Mouse (Mus musculus) limb, embryonic 13.5 days (tissue): ENCODE results near the gene Fsd1. TPM values are rescaled to one million over a fixed set of nuclear protein-coding genes. Genes with fewer than 3 reads are reported as not detected.
A peak's percentile ranks its signal among the peaks of the same experiment; 100 is the strongest.

Source experiments
- ATAC-seq: fragments of 200-750 bp; cut with Nextera tagmentation; 2 replicates; pipeline ENCODE4 v1.8.0; 2017; ENCODE audit warnings: low read depth, moderate number of reproducible peaks, moderate TSS enrichment; ENCODE audit not compliant: low FRiP score
- H3K27ac ChIP-seq: fragments of 300-500 bp; sonication (generic); 2 replicates; pipeline ENCODE4 v1.5.1; 2015; ENCODE audit warnings: inconsistent platforms, mild to moderate bottlenecking, moderate library complexity
- H3K27me3 ChIP-seq: fragments of 300-500 bp; sonication (generic); 2 replicates; pipeline ENCODE4 v1.6.1; 2015; ENCODE audit warnings: mild to moderate bottlenecking, inconsistent platforms
- H3K36me3 ChIP-seq: fragments of 300-500 bp; sonication (generic); 2 replicates; pipeline ENCODE4 v1.6.1; 2015; ENCODE audit warnings: inconsistent platforms, mild to moderate bottlenecking, moderate library complexity
- H3K4me1 ChIP-seq: fragments of 300-500 bp; sonication (generic); 2 replicates; pipeline ENCODE4 v1.6.1; 2015; ENCODE audit warnings: inconsistent platforms
- H3K4me2 ChIP-seq: fragments of 300-500 bp; sonication (generic); replicated peaks from 2 replicates; pipeline ENCODE4 v1.6.1; 2015; ENCODE audit warnings: inconsistent platforms, mild to moderate bottlenecking, moderate library complexity
- H3K4me3 ChIP-seq: fragments of 300-500 bp; sonication (generic); 2 replicates; pipeline ENCODE4 v1.5.1; 2015; ENCODE audit warnings: moderate library complexity, mild to moderate bottlenecking, inconsistent platforms
- H3K9ac ChIP-seq: fragments of 300-500 bp; sonication (generic); 2 replicates; pipeline ENCODE4 v1.6.1; 2015; ENCODE audit warnings: mild to moderate bottlenecking, inconsistent platforms
- H3K9me3 ChIP-seq: fragments of 300-500 bp; sonication (generic); 2 replicates; pipeline ENCODE4 v1.6.1; 2016; ENCODE audit warnings: inconsistent platforms
- WGBS: fragments of 180-500 bp; shearing (Covaris S2); methylation state at CpG from one replicate; pipeline ENCODE4 v1.1.7; 2015; 5-methylcytosine and 5-hydroxymethylcytosine counted together
- polyA plus RNA-seq: library from polyadenylated mRNA; unstranded; fragments of >200 nt; fragmentation: Nextera tagmentation; extraction: Ambion mirVana; gene quantifications from 2 replicates; pipeline ENCODE4 v1.2.1, GENCODE M21; 2015

The Fsd1 gene
- polyA plus RNA-seq, 1 experiment from 2014 or later = 36.4 TPM

DNA sequence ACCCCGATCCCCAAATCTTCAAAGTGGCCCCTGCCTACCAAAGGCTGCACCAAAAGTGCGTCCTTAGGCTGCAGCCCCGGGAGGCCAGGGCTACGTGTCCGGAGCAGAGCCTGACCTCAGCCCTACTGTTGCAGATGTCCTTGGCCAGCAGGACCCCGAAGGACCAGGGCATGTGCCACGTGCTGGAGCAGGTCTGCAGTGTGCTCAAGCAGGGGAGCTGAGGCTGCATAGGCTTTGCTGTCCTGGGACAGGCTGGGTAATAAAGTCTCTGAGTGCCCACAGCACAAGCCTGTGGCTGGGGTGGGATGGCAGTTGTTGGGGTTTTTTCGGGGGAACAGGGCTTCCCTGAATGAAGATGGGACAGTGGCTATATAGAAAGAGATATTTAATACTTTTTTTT lies 30.1 kb downstream of the Fsd1 start:
- Histone ChIP-seq H3K4me1 (no peaks in the 10 kb centered on the region), H3K27ac (no peak overlapping the region), H3K36me3 (peaks cover 94% of the 10 kb centered on the region), H3K27me3 (no peaks in the 10 kb centered on the region), H3K4me3 (no peak overlapping the region), H3K9me3 (no peaks in the 10 kb centered on the region), H3K9ac (no peak overlapping the region), H3K4me2 (no peak overlapping the region)
- WGBS = 87% methylated on average over 8 of the region's 8 CpGs
- ATAC-seq = no peak

- Histone ChIP-seq H3K36me3 (peaks cover 92% of the 10 kb centered on the region), H3K4me2 (no peak overlapping the region), H3K27me3 (no peaks in the 10 kb centered on the region), H3K27ac (no peak overlapping the region), H3K9ac (no peak overlapping the region), H3K4me1 (0 out of 2 replicates have a peak, but pooled peaks cover 3% of the 10 kb centered on the region), H3K4me3 (no peak overlapping the region), H3K9me3 (no peaks in the 10 kb centered on the region)
- WGBS = 81% methylated on average over 15 of the region's 15 CpGs
- no peak for ATAC-seq
Observed at GRCm38 (mm10) chr17:56016793-56017785, 30.8 kb downstream of the Fsd1 start.

DNA sequence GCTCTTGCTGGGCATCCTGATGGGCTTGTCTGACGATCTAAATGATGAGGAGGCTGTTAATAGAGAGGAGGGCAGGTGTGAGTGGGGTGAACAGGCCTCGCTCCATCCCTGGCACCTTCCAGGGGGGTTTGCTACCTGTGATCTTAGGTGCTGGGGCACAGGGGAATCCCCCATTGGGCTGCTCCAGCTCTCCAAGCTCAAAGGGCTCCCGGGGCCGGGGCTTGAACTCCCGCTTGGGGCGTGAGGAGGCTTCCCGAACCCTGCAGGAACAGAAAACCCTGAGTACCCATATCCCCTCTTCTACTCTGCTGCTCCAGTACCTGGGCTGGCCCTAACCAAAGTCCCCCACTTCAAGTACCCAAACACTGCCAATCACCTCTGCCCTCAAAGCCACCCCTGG lies 31.5 kb downstream of the Fsd1 start:
- Histone ChIP-seq H3K27ac (no peak overlapping the region), H3K4me2 (no peak overlapping the region), H3K9ac (0 out of 2 replicates have a peak overlapping the region, but pooled peaks have one; percentile 31), H3K4me1 (0 out of 2 replicates have a peak, but pooled peaks cover 3% of the 10 kb centered on the region), H3K36me3 (peaks cover 86% of the 10 kb centered on the region), H3K9me3 (no peaks in the 10 kb centered on the region), H3K4me3 (no peak overlapping the region), H3K27me3 (no peaks in the 10 kb centered on the region)
- no peak for ATAC-seq
- 92% methylated on average over 7 of the region's 7 CpGs for WGBS

DNA sequence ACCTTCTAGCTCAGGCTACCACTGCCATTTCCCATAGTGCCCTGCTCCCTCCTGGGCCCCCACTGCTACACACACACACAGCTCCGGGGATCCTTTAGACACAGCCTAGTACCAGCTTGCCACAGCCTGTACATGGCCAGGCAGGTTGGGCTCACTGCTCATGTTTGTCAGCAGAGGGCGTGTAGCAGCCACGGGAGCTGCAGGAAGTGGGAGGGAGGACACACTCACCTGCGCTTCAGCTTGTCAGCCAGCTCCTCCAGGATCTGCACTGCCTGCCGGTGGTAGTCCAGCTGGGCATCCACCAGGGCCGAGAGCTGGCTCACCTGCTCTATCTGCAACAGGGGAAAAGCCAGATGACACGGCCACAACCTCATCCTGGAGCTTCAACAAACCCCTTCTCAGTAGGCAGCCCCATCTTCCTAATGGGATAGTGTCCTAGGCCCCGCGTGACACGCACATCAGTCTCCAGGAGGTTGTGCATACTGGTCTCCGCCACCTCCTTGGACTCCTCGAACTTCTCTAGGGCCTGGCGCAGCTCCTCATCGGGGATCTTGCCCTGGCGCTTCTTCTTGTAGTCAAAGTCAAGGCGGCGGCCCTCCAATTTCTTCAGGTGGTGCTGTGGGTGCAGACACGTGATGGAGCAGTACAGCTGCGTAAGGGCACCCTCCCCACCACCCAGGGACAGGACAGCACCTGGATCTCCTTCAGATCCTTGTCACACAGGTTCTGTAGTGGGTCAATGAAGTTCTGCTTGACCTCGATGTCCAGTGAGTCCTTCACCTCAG lies 32.2 kb downstream of the Fsd1 start:
- 0 out of 2 replicates have a peak overlapping the region, but pooled peaks have one; percentile 31 for H3K9ac ChIP-seq
- H3K36me3 ChIP-seq = peaks cover 86% of the 10 kb centered on the region
- ATAC-seq = 0 out of 2 replicates have a peak, but pooled peaks have one; percentile 22
- WGBS = 79% methylated on average over 20 of the region's 20 CpGs
- no peak overlapping the region for H3K4me3 ChIP-seq
- no peaks in the 10 kb centered on the region for H3K27me3 ChIP-seq
- H3K4me1 ChIP-seq = 0 out of 2 replicates have a peak, but pooled peaks cover 3% of the 10 kb centered on the region
- no peak overlapping the region for H3K4me2 ChIP-seq
- H3K27ac ChIP-seq = no peak overlapping the region
- no peaks in the 10 kb centered on the region for H3K9me3 ChIP-seq

DNA sequence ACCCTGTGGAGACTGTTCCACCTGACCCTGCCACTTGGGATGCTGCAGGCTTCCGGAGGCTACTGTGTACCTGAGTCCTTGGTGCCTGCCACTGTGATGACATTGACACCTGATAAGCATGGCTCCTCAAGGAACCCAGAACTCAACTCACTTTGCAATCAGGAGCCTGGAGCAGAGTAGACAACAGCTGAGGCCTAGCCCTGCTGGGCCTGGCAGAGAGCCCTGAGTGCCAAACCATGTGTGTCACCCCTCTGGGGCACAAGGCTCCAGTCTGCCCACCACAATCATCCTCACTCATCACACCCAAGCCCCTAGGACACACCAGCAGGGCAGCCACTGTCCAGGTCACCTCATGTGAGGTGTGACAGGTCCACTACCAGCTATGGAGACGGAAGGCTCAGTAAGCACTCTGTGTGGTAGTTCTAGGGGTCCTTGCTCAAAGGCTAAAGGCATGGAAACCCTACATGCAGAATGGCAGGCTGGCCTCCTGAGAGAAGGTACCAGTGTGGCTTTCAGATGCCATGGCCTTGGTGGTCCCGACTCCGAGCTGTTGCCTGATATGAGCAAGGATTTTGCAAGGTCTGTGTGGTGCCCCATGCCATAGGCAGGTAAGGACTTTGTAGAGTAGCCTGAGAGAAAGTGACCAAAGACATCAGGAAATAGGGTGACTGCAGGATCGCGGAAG lies 34.2 kb downstream of the Fsd1 start:
- 91% methylated on average over 6 of the region's 6 CpGs for WGBS
- ATAC-seq = no peak

GRCm38 (mm10) chr17:56021161-56021910 lies 35.0 kb downstream of the Fsd1 start:
- H3K27ac ChIP-seq = no peak overlapping the region

More for the DNA sequence above, 34.2 kb downstream of the Fsd1 start:
- H3K27me3 ChIP-seq = no peaks in the 10 kb centered on the region
- H3K4me1 ChIP-seq = 0 out of 2 replicates have a peak, but pooled peaks cover 5% of the 10 kb centered on the region
- H3K9ac ChIP-seq = no peak overlapping the region
- H3K4me2 ChIP-seq = no peak overlapping the region
- H3K36me3 ChIP-seq = peaks cover 84% of the 10 kb centered on the region
- no peak overlapping the region for H3K27ac ChIP-seq
- no peak overlapping the region for H3K4me3 ChIP-seq
- H3K9me3 ChIP-seq = no peaks in the 10 kb centered on the region

GRCm38 (mm10) chr17:56022131-56022988 lies 36.1 kb downstream of the Fsd1 start:
- Histone ChIP-seq H3K4me1 (0 out of 2 replicates have a peak, but pooled peaks cover 5% of the 10 kb centered on the region), H3K4me3 (no peak overlapping the region), H3K36me3 (peaks cover 73% of the 10 kb centered on the region), H3K9me3 (no peaks in the 10 kb centered on the region), H3K9ac (peak overlapping the region; percentile 4; the same call in 1 of the 2 replicates), H3K4me2 (no peak overlapping the region), H3K27ac (no peak overlapping the region), H3K27me3 (no peaks in the 10 kb centered on the region)
- 34% methylated on average over 2 of the region's 2 CpGs for WGBS
- ATAC-seq = no peak

More at GRCm38 (mm10) chr17:56021161-56021910, 35.0 kb downstream of the Fsd1 start:
- ATAC-seq = no peak
- Histone ChIP-seq H3K27me3 (no peaks in the 10 kb centered on the region), H3K9ac (no peak overlapping the region), H3K4me2 (no peak overlapping the region), H3K9me3 (no peaks in the 10 kb centered on the region), H3K4me3 (no peak overlapping the region), H3K4me1 (0 out of 2 replicates have a peak, but pooled peaks cover 5% of the 10 kb centered on the region), H3K36me3 (peaks cover 76% of the 10 kb centered on the region)
- 79% methylated on average over 4 of the region's 4 CpGs for WGBS

DNA sequence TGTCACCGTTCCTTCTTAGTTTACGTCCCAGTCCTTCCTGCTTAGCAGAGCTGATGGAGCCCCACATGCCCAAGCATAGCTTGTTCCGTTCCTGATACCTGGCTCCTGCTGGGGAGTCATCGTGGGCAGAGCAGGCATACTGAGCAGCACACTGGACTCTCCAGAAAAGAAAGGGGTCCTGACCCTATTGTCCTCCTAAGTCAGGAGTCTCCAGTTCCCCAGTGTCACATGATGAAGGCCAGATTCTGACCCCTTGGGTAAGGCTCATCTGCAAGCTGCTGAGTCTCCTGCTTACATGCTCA lies 36.6 kb downstream of the Fsd1 start:
- peak overlapping the region; percentile 4; the same call in 1 of the 2 replicates for H3K9ac ChIP-seq
- H3K9me3 ChIP-seq = no peaks in the 10 kb centered on the region
- no peak overlapping the region for H3K4me3 ChIP-seq
- H3K36me3 ChIP-seq = peaks cover 73% of the 10 kb centered on the region
- ATAC-seq = no peak
- no peak overlapping the region for H3K4me2 ChIP-seq
- 0 out of 2 replicates have a peak, but pooled peaks cover 5% of the 10 kb centered on the region for H3K4me1 ChIP-seq
- WGBS = 83% methylated on average over 4 of the region's 4 CpGs
- no peak overlapping the region for H3K27ac ChIP-seq
- no peaks in the 10 kb centered on the region for H3K27me3 ChIP-seq

DNA sequence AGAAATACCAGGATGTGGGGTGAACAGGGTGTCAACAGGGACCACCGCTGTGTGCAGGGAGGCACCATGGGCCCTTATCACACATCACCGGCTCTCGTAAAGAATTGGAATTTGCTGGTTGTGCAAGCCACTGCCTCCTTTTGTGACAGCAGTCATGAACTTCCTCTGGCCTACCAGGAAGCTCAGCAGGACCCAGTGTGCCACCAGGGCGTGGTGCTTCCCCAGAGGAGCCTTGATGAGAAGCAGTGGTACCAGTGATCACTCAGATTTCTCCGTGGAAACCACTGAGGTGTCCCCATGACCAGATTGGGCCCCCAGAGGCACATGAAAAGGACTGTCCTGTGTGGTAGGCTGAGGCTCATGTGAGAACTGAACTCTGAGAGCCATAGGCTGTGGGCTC lies 37.1 kb downstream of the Fsd1 start:
- Histone ChIP-seq H3K27me3 (no peaks in the 10 kb centered on the region), H3K4me1 (0 out of 2 replicates have a peak, but pooled peaks cover 7% of the 10 kb centered on the region), H3K4me2 (no peak overlapping the region), H3K9ac (no peak overlapping the region), H3K4me3 (no peak overlapping the region), H3K9me3 (no peaks in the 10 kb centered on the region), H3K27ac (no peak overlapping the region), H3K36me3 (peaks cover 73% of the 10 kb centered on the region)
- 78% methylated on average over 5 of the region's 5 CpGs for WGBS
- no peak for ATAC-seq

DNA sequence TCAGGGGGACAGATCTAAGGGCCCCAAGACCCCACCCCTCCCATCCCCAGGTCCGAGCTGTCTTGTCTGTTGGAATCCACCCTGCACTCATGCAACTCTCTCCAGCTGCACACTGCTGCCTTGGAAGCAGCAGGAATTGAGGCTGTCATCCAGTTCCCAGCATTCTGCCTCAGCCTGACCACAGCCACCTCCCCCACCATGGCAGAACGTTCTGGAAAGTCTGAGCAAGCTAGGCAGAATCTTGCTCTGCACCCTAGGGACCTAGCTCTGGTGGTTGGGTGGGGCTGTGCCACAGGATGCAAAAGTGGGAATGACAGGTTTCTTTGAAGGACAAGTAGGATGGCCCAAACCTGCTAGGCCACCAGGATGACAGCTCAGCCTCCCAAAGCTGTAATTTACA lies 38.2 kb downstream of the Fsd1 start:
- H3K4me3 ChIP-seq = no peak overlapping the region
- no peak overlapping the region for H3K9ac ChIP-seq
- ATAC-seq = no peak
- H3K4me2 ChIP-seq = no peak overlapping the region
- H3K36me3 ChIP-seq = peaks cover 73% of the 10 kb centered on the region
- no peaks in the 10 kb centered on the region for H3K9me3 ChIP-seq
- no peaks in the 10 kb centered on the region for H3K27me3 ChIP-seq
- H3K4me1 ChIP-seq = 0 out of 2 replicates have a peak, but pooled peaks cover 9% of the 10 kb centered on the region
- whole genome bisulfite sequencing = 65% methylated on average over 2 of the region's 2 CpGs
- no peak overlapping the region for H3K27ac ChIP-seq
